Mouse (Mus musculus) heart, adult 2 months (tissue): ENCODE data around the gene Yod1.
A peak's percentile ranks its signal among the peaks of the same experiment; 100 is the strongest.

Experiments
- CTCF ChIP-seq: fragments of 200-600 bp; IDR thresholded peaks from 2 replicates; pipeline ENCODE4 v1.8.1; 2022; ENCODE audit warnings: antibody characterized with exemption, mild to moderate bottlenecking, moderate library complexity
- EP300 ChIP-seq: fragments of 200-500 bp; IDR thresholded peaks from 2 replicates; pipeline ENCODE4 v1.6.1; 2011; ENCODE audit warnings: low read depth, low read length, control low read depth; ENCODE audit not compliant: insufficient read depth
- POLR2A ChIP-seq: fragments of 200-500 bp; IDR thresholded peaks from 2 replicates; pipeline ENCODE4 v1.6.1; 2011; ENCODE audit warnings: mild to moderate bottlenecking, low read depth, low read length, control low read depth; ENCODE audit not compliant: insufficient read depth

DNA sequence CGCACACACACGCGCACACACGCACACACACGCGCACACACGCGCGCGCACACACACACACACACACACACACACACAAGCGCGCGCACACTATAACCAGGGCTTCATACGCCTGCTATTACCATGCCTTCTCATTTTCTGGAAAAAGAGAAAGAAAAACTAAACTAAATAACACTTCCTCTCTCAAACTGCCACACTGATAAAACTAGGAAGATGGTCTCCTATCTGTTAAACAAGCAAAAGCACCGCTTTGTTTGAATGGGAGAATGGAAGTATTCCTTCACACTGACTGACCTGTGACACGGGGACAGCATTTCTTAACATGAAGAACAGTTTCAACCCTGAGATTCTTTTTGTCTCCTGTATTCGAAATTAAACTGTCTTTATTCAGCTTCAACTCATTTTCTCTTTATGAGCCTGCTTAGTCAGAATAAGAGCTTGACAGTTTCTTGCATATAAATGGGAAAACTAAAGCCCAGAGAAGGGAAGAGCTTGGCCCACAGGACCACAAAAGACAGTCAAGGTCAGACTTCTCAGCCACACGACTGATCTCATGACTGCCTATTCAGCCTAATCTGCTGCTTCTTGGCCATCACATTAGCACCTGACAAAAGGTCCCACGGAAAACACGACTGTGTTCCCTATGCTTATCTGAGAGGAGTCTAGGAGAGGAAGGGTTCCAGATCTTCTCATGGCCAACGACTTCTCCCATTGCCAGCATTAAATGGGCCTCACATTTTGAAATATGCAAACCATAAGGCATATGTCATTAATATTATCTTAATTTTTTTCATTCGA lies 6.6 kb upstream of the Yod1 start:
- TF ChIP-seq CTCF (no peak), EP300 (peak; percentile 87), POLR2A (no peak)
